Mouse (Mus musculus) left cerebral cortex, postnatal 14 days (tissue): ENCODE measurements around the gene Fbxo41. TPM values are rescaled to one million over a fixed set of nuclear protein-coding genes. Genes with fewer than 3 reads are reported as not detected.

Experiments used
- DNase-seq, 2 experiments: peaks; one replicate each; pipeline ENCODE4 v3.0.0; 2021 to 2022; ENCODE audit warnings: low spot score in 2 of 2, mixed read lengths in 1 of 2
- intact Hi-C: fragments of 180-260 bp; cut with DNase I; formaldehyde crosslinking; loops from one replicate; pipeline ENCODE4 v1.15.1; 2025
- total RNA-seq, 2 experiments: library from RNA; stranded (reverse); gene quantifications; 2 replicates each; pipeline ENCODE4 v1.2.3; 2021

Gene Fbxo41
- total RNA-seq, 2 experiments from 2014 or later: 119 to 126 TPM

- DNase-seq: no peak
- intact Hi-C loops: no loop called here
These were observed 2.4 kb downstream of the Fbxo41 start for GRCm38 (mm10) chr6:85500416-85500815.

GRCm38 (mm10) chr6:85498147-85498546 lies 4.6 kb downstream of the Fbxo41 start:
- DNase-seq: no peak
- intact Hi-C loops: no loop called here

GRCm38 (mm10) chr6:85496976-85497375 lies 5.8 kb downstream of the Fbxo41 start:
- intact Hi-C loops: no loop called here
- DNase-seq: no peak

- intact Hi-C loops: no loop called here
These were observed 11.2 kb downstream of the Fbxo41 start for GRCm38 (mm10) chr6:85491606-85492005.

GRCm38 (mm10) chr6:85490252-85490651 lies 12.5 kb downstream of the Fbxo41 start:
- no peak for DNase-seq
- intact Hi-C loops: no loop called here

More at GRCm38 (mm10) chr6:85491606-85492005, 11.2 kb downstream of the Fbxo41 start:
- no peak for DNase-seq

GRCm38 (mm10) chr6:85489717-85490116 lies 13.1 kb downstream of the Fbxo41 start:
- DNase-seq: no peak
- intact Hi-C loops: loop anchor here (10.0 kb wide), 1 partner anchor 415 kb away; the partner anchor contains the start of gene Nat8f4

- intact Hi-C loops: loop anchor here (10.0 kb wide), 1 partner anchor 416 kb away; the partner anchor contains the start of gene Nat8f4
- DNase-seq: no peak
These were observed 14.3 kb downstream of the Fbxo41 start for GRCm38 (mm10) chr6:85488510-85488909.

- intact Hi-C loops: loop anchor here (10.0 kb wide), 1 partner anchor 419 kb away; the partner anchor contains the start of gene Nat8f4
- DNase-seq: no peak
These were observed 17.1 kb downstream of the Fbxo41 start for GRCm38 (mm10) chr6:85485738-85486137.

- intact Hi-C loops: loop anchor here (10.0 kb wide), 1 partner anchor 421 kb away; the partner anchor contains the start of gene Nat8f4
- DNase-seq: no peak
These were observed 18.7 kb downstream of the Fbxo41 start for GRCm38 (mm10) chr6:85483843-85484721.

- DNase-seq: no peak
- intact Hi-C loops: loop anchor here (10.0 kb wide), 1 partner anchor 424 kb away; the partner anchor contains the start of gene Nat8f4
These were observed 22.1 kb downstream of the Fbxo41 start for GRCm38 (mm10) chr6:85480685-85481084.

- intact Hi-C loops: loop anchor here (10.0 kb wide), 1 partner anchor 425 kb away; the partner anchor contains the start of gene Nat8f4
- no peak for DNase-seq
These were observed 22.8 kb downstream of the Fbxo41 start for GRCm38 (mm10) chr6:85479979-85480378.

GRCm38 (mm10) chr6:85478416-85478815 lies 24.4 kb downstream of the Fbxo41 start:
- DNase-seq: no peak
- intact Hi-C loops: no loop called here

- DNase-seq: no peak
- intact Hi-C loops: no loop called here
These were observed 25.4 kb downstream of the Fbxo41 start for GRCm38 (mm10) chr6:85477366-85477917.

- intact Hi-C loops: no loop called here
- no peak for DNase-seq
These were observed 27.2 kb downstream of the Fbxo41 start for GRCm38 (mm10) chr6:85475581-85475980.

- intact Hi-C loops: loop anchor here (5.0 kb wide), 1 partner anchor 40 kb away; the partner anchor contains the start of gene Egr4
- no peak for DNase-seq
These were observed 30.3 kb downstream of the Fbxo41 start for GRCm38 (mm10) chr6:85472542-85472941.

- intact Hi-C loops: loop anchor here (5.0 kb wide), 1 partner anchor 40 kb away; the partner anchor contains the start of gene Egr4
- DNase-seq: no peak
These were observed 30.8 kb downstream of the Fbxo41 start for GRCm38 (mm10) chr6:85471962-85472361.

GRCm38 (mm10) chr6:85469660-85470430 lies 32.9 kb downstream of the Fbxo41 start:
- no peak for DNase-seq
- intact Hi-C loops: loop anchor here (5.0 kb wide), 1 partner anchor 42 kb away; the partner anchor contains the start of gene Egr4

- intact Hi-C loops: no loop called here
- DNase-seq: peak; percentile 41 to 57
These were observed 37.4 kb downstream of the Fbxo41 start for GRCm38 (mm10) chr6:85465381-85465780.

- DNase-seq: no peak
- intact Hi-C loops: no loop called here
These were observed 43.2 kb downstream of the Fbxo41 start for GRCm38 (mm10) chr6:85459621-85460020.
